Mouse (Mus musculus): ENCODE results near the gene Atp6v0e2.

The Atp6v0e2 gene

GRCm38 (mm10) chr6:48573981-48574380 lies 36.6 kb downstream of the Atp6v0e2 start:
- no peak for DNase-seq (ENCODE audit: low spot score)

DNA sequence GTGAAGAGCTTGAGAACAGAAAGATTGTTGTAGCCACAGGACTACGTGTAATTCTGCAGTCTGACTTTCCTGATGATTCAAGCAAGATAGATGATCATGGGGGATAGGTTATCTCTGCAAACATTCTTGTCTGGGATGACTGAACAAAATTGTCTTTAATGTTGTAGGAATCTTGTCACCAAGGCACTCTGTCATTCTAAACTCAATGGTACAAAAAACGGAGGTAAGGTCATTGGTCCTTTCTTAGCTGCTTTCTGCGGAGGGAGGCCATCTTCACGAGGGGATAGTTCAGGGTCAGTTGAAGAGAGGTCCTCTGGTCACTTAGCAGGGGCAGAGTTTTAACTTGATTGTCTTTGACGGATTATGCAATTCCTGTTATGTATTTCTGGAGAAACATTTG lies 41.3 kb downstream of the Atp6v0e2 start:
- no peak for DNase-seq (ENCODE audit: low spot score)

DNA sequence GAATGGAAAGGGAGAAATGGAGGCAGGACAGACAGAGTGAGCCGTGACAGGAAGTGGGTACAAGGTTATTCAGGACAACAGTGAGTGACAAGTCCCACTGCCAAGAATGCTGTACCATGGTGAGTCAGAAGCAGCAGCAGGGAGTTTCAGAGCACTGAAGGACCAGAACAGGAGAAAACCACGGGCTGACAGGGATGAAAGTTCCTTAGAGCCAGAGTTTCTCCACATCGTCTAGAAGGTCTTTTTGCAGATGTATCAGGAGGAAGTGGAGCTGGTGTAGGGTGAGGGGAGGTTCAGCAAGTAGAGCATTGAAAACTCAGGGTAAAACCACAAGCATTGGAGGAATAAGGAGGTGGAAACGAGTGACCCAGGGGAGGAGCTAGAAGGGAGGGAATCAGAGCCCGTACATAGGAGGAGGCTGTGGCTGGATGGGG lies 41.8 kb downstream of the Atp6v0e2 start:
- no peak for DNase-seq (ENCODE audit: low spot score)

DNA sequence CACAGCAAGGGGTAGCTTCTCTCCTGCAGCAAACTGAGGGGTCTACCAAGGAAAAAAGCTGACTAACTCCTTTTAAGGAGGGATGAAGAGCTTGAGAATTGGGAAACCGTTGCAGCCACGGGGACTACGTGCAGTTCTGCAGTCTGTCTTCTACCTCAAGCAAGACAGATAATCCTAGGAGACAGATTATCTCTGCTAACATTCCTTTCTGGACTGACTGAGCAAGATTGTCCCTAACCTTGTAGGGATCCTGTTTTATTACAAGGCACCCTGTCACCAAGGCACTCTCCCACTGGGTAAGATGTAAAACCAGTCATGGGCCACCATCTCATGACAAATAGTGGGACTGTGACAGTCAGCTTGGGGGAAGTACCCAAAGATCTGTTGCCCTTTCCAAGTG lies 43.8 kb downstream of the Atp6v0e2 start:
- DNase-seq (ENCODE audit: low spot score): no peak

DNA sequence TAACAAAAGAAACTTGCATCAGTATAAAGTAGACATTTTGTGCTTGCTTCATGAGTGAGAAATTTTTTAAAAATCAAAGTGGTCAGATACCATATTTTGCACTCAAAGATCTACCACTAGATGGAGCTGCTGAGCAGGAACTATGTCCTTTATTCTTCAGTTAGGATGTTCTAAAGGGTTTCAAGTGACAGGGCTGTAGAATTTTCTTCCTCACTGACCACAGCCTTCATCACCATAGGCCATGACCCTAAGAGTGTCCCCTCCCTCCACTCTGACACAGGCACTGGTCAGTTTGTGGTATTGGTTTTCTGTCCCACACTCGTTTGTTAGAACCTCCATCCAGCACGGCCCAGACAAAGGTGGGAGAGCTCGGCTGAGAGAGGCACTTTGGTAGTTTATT lies 44.6 kb downstream of the Atp6v0e2 start:
- DNase-seq (ENCODE audit: low spot score): no peak

- DNase-seq (ENCODE audit: low spot score): no peak
Measured at GRCm38 (mm10) chr6:48589194-48589750, 51.9 kb downstream of the Atp6v0e2 start, which contains the start of gene Gm45021. TSS of gene Gm45021 (plus strand) at chr6:48589610.

Data from urinary bladder, postnatal 10 days (tissue).